12 mouse cellular contexts compared by ENCODE assay signal in genomic region chrX:10911127-10912061, GRCm38 (mm10).
DNase-seq lines count a peak whose midpoint lies in the region; ATAC-seq lines count a peak whose summit lies in the region.
"Had no signal": no experiment of that assay in that cellular context is flagged by ENCODE, and none has a peak within 500 bp of the region (broad histone marks: within the 10 kb centered on the region; RNA-seq: fewer than 3 reads in every experiment).

No protein-coding gene starts in this region.

- no peak overlapping the region for H3K27ac ChIP-seq in forebrain, embryonic 14.5 days (ENCODE audit: low read depth, low read length)
- no peak overlapping the region for H3K27ac ChIP-seq in forebrain, embryonic 12.5 days
- no peak overlapping the region for H3K27ac ChIP-seq in liver, embryonic 11.5 days (ENCODE audit: low read depth, low read length)

- no peaks in the 10 kb centered on the region for H3K36me3 ChIP-seq in forebrain, embryonic 14.5 days (ENCODE audit: control insufficient read depth, insufficient read depth, low read length)
- H3K36me3 ChIP-seq in forebrain, embryonic 12.5 days (replicated peaks): no peaks in the 10 kb centered on the region
- H3K36me3 ChIP-seq in liver, embryonic 11.5 days (ENCODE audit: control insufficient read depth, insufficient read depth, low read length): no peaks in the 10 kb centered on the region
- H3K36me3 ChIP-seq: G1E had no signal

- DNase-seq in forebrain, embryonic 14.5 days (ENCODE audit: low spot score): peak; percentile 29
- DNase-seq in left cerebral cortex, adult 11 months (ENCODE audit: low spot score): peak; percentile 1
- DNase-seq in left cerebral cortex, postnatal 36 days (ENCODE audit: low spot score in 2 of 2): no peak
- DNase-seq in Muller cell, postnatal 12 days (ENCODE audit: inconsistent ontology term): peak; percentile 57
- DNase-seq in kidney, adult 9 months: peak; percentile 83
- no peak for DNase-seq in embryo, embryonic 11 days
- DNase-seq in liver, embryonic 11.5 days (ENCODE audit: low spot score): no peak
- DNase-seq: lung, embryonic 14.5 days; right cerebral cortex, postnatal 14 days had no signal

- H3K27me3 ChIP-seq in forebrain, embryonic 14.5 days (replicated peaks; ENCODE audit: control insufficient read depth, insufficient read depth, low read length): no peaks in the 10 kb centered on the region
- H3K27me3 ChIP-seq in forebrain, embryonic 12.5 days: no peaks in the 10 kb centered on the region
- 0 out of 2 replicates have a peak, but pooled peaks cover 2% of the 10 kb centered on the region for H3K27me3 ChIP-seq in liver, embryonic 11.5 days (replicated peaks; ENCODE audit: control insufficient read depth, insufficient read depth, low read length)

- intact Hi-C loops in left cerebral cortex, postnatal 36 days (cut with DNase I): no loop called here

- no peak for ATAC-seq in forebrain, embryonic 14.5 days
- no peak for ATAC-seq in forebrain, embryonic 12.5 days (ENCODE audit: low FRiP score)
- ATAC-seq in liver, embryonic 11.5 days (replicated peaks; ENCODE audit: low FRiP score): no peak
- ATAC-seq: inflammation-experienced regulatory T-cells, adult 6 months had no signal

- no peak overlapping the region for H3K4me3 ChIP-seq in forebrain, embryonic 14.5 days (ENCODE audit: low read depth, low read length)
- H3K4me3 ChIP-seq in forebrain, embryonic 12.5 days (replicated peaks): no peak overlapping the region
- H3K4me3 ChIP-seq in liver, embryonic 11.5 days (ENCODE audit: low read depth, low read length): no peak overlapping the region

- 80% methylated on average over 14 of the region's 14 CpGs for WGBS in forebrain, embryonic 14.5 days
- WGBS in forebrain, embryonic 12.5 days: 79% methylated on average over 14 of the region's 14 CpGs
- WGBS in liver, embryonic 11.5 days: 78% methylated on average over 14 of the region's 14 CpGs

- no peaks in the 10 kb centered on the region for H3K4me1 ChIP-seq in forebrain, embryonic 14.5 days (ENCODE audit: control insufficient read depth, insufficient read depth, low read length)
- H3K4me1 ChIP-seq in forebrain, embryonic 12.5 days: no peaks in the 10 kb centered on the region
- H3K4me1 ChIP-seq in liver, embryonic 11.5 days (replicated peaks; ENCODE audit: control insufficient read depth, insufficient read depth, low read length): no peaks in the 10 kb centered on the region

- no peak overlapping the region for H3K9ac ChIP-seq in forebrain, embryonic 14.5 days (ENCODE audit: low read length)
- H3K9ac ChIP-seq in forebrain, embryonic 12.5 days: no peak overlapping the region
- H3K9ac ChIP-seq in liver, embryonic 11.5 days (ENCODE audit: low read depth, low read length): no peak overlapping the region
- H3K9ac ChIP-seq: lung, embryonic 14.5 days had no signal

- no peaks in the 10 kb centered on the region for H3K9me3 ChIP-seq in forebrain, embryonic 14.5 days (replicated peaks; ENCODE audit: control insufficient read depth, low read length)
- no peaks in the 10 kb centered on the region for H3K9me3 ChIP-seq in forebrain, embryonic 12.5 days
- H3K9me3 ChIP-seq in liver, embryonic 11.5 days (ENCODE audit: control insufficient read depth, low read length): no peaks in the 10 kb centered on the region
- H3K9me3 ChIP-seq: G1E had no signal

- no peak overlapping the region for H3K4me2 ChIP-seq in forebrain, embryonic 14.5 days (ENCODE audit: low read length)
- H3K4me2 ChIP-seq in forebrain, embryonic 12.5 days: no peak overlapping the region
- no peak overlapping the region for H3K4me2 ChIP-seq in liver, embryonic 11.5 days
- H3K4me2 ChIP-seq: lung, embryonic 14.5 days had no signal

Comparison
In these comparisons a context has a peak if more than half of its experiments do, and no peak if none do; other contexts are left out.
1. DNase-seq: peak in forebrain, embryonic 14.5 days (single experiment), left cerebral cortex, adult 11 months (single experiment), Muller cell, postnatal 12 days (single experiment) and kidney, adult 9 months (single experiment); none in left cerebral cortex, postnatal 36 days (0 of 2), embryo, embryonic 11 days (single experiment) and liver, embryonic 11.5 days (single experiment).